Mouse (Mus musculus) c-Kit-positive CD71-negative TER-119-negative erythroid progenitor cells, embryonic 14.5 days (primary cell): ENCODE results near the gene Adcy3.

Source experiments
- DNase-seq: peaks from one replicate; pipeline ENCODE4 v3.0.0-alpha.2; 2013; ENCODE audit warnings: low read depth

The Adcy3 gene

GRCm38 (mm10) chr12:4132941-4133846, at the start of gene Adcy3:
Gene Adcy3 (plus strand): TSS chr12:4133103.
- DNase-seq, result peak; percentile 29

DNA sequence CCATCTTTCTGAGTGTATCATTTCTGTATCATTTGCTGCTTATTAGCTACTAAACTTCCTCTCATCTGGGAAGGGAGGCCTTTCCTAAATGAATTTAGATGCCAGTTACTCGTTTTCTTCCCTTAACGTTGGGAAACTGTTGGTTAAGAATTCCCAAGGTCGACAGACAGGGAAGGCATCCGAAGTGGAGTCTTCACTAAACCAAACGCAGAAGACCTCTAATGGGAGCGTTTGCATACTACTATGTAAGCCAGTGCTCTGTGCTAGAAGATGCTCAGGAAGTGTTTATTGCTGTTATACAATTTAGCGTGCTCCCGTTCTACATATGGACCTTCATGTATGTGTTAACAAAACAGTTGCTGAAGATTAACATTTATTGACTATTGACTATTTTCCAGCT, 49.5 kb upstream of the Adcy3 start:
- no peak for DNase-seq

- DNase-seq, result peak; percentile 44
Measured at GRCm38 (mm10) chr12:4107383-4107782, 25.5 kb upstream of the Adcy3 start.

GRCm38 (mm10) chr12:4116132-4116531, 16.8 kb upstream of the Adcy3 start:
- DNase-seq, result no peak

- no peak for DNase-seq
Measured at GRCm38 (mm10) chr12:4117136-4117535, 15.8 kb upstream of the Adcy3 start.

DNA sequence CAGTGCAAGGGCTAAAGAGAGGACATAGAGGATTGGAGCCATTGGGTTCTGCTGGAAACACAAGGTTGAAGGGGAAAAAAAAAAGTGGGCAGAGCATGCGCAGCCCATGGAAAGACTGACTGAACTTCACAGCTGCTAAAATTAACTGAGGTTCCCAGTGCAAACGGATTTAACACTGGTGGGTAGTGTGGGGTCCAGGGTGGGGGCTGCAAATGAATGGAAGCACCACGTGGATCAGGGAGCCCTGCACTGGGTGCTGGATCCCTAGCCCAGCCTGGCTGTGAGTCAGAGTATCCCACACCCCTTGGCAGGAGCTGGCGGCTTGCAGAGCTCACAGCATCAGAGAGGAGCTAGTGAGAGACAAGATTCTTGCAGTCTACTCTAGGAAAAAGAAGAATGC, 15.3 kb upstream of the Adcy3 start:
- DNase-seq, result no peak

- no peak for DNase-seq
Measured at GRCm38 (mm10) chr12:4127346-4127745, 5.6 kb upstream of the Adcy3 start.

GRCm38 (mm10) chr12:4133847-4134212, 927 bp downstream of the Adcy3 start:
- no peak for DNase-seq

- DNase-seq, result no peak
Measured at GRCm38 (mm10) chr12:4143179-4143578, 10.3 kb downstream of the Adcy3 start.

DNA sequence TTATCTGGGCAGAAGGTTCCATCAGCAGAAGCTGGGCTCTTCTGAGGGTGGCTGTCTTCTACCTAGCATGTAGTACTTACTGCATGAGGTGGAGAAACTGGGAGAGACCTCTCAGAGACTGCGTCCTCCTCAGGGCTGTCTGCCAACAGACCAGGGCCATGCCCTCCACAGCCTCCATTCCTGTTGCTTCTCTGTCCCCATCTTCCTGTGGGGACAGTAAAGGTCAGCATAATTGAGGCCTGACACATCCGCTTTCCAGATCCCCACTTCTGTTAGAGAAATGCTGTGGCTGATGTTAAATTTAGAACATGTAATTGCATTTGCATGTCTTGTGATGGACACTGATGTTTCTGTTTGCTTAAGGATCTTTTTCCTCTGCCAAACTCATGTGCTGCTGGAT, 18.0 kb downstream of the Adcy3 start:
- no peak for DNase-seq

DNA sequence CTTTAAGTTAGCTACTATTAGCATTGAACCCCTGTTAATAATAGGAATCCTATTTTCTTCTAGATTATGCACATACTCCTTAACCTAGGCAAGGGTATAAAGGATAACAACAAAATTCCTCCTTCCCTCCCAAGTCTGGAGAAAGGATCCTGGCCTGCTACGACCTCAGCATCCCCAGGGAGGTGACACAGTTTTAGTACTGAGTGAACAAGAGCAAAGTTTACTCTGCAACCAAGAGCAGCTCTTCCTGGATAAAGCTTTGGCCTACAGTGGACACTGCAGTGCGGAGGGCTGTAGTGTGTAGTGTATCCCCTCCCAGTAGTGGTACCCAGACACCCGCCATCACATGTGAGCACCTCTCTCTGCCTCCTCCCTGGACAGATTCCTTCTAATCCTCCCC, 19.1 kb downstream of the Adcy3 start:
- DNase-seq, result no peak

- DNase-seq, result no peak
Measured at GRCm38 (mm10) chr12:4157466-4157865, 24.6 kb downstream of the Adcy3 start.

DNA sequence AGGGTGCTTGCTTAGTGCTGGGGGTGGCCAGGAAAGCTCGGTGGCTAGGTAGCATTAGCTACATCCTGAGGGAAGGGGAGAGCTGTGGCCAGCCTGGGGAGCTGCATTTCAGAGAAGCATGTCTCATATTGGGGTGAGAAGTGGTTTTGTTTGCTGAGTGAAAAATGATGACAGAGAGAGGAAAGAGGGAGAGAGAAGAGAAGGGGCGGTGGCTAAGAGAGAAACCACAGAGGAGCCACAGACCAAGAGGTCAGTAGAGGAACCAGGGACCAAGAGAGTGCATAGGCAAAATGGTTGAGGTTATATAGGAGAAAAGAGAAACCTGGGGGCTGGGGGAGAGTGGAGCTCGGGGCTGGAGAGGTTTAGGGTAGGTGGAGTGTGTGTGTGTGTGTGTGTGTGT, 25.3 kb downstream of the Adcy3 start:
- DNase-seq, result no peak

- DNase-seq, result no peak
Measured at GRCm38 (mm10) chr12:4158868-4159632, 26.1 kb downstream of the Adcy3 start.

DNA sequence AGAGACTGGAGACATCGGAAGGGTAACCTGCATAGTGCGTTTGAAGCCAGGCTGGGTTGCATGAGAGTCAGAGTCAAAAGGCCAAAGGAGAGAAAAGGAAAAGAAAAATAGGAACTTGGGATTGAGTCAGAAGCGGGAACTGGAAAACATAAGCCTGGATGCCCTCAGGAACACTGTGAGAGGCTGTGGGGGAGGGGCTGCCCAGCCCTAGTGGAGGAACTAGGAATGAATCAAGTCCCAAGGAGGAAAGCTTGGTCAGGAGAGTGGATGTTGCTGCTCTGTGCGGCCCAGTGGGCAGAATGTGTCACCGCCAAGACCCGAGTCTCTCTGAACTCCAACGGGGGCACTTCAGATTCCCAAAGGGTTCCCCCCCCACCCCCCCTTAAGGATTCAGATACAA, 27.4 kb downstream of the Adcy3 start:
- no peak for DNase-seq

DNA sequence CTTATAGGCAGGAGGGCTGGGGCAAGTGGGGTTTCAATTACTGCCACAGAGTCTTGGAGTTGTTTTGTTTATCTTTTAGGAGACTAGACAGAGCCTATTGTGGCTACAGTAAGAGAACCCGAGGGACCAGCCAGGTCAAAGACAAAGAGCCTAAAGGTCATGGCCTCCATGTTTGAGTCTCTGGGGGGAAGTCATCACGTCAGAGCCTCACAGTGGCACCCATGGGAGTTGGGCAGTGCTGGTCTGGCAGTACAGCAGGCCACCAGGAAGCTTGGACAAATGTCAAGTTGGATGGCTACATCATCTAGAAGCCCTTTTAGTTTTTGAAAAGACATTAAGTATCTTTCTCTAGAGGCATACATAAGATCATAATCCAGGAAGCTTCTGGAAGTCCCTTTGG, 30.0 kb downstream of the Adcy3 start:
- no peak for DNase-seq

DNA sequence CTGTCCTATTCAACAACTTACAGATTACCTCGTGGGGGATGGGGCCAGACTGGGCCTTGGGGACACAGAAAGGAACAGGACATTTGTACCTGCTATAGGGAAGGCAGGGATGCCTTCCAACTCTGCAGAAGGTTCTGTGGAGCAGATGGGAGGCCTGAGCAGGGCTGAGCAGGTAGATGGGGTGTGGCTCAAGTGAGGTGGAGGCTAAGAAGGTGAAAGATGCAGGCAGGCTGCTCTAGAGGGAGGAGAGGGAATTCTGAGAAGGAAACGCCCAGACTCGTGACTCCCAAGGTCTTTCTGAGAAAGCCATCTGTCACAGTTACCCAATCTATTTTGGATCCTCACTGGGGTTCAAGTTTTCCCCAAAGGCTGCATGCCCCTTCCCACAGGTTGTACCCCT, 34.1 kb downstream of the Adcy3 start:
- no peak for DNase-seq

DNA sequence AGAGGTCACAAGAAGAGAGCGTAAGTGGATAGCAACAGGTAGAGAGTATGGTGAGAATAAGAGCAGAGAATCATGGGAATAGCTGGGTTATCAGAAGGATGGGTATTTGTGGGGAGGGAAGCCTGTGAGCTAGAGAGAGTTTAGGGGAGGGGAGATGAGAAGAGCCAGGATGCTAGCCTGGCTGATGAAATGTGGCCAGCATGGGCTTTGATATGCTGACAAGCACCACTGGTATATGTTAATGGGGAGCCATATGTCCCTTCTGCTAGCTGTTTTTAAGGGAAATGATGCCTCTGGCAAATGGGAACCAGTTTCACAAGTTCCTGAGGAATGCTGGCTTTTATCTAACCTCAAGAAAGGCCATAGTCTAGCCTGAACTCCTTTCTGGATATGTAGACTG, 36.2 kb downstream of the Adcy3 start:
- no peak for DNase-seq

GRCm38 (mm10) chr12:4169622-4170021, 36.7 kb downstream of the Adcy3 start:
- no peak for DNase-seq

DNA sequence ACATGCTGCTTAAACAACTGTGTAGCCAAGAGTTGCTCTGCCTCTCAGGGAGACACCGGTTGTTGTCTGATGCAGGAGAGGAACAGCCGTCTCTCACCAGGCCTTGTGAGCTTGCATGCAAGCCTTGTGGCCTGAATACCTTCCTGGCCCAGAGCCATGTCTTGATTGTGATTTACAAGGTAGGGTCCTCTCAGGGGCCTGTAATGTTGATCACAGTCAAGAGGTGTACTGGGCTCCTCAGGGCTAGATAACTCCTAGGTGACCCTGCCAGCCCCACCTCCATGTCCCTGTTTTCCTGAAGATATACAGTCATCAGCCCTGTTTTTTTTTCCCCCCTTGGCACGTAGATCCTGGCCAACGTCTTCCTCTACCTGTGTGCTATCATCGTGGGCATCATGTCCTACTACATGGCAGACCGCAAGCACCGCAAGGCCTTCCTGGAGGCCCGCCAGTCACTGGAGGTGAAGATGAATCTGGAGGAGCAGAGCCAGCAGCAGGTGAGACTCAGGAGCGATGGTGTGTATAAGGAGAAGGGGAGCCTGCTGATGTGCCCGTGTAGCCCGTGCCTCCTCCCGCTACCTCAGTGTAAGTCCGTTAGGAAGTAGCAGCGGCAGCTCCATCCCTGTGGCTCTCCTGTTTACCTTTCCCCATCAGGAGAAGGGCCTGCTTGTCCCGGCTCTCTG, 40.3 kb downstream of the Adcy3 start:
- no peak for DNase-seq

GRCm38 (mm10) chr12:4178839-4179238, 45.9 kb downstream of the Adcy3 start:
- DNase-seq, result no peak

GRCm38 (mm10) chr12:4179671-4180233, 46.8 kb downstream of the Adcy3 start:
- DNase-seq, result no peak
